Mouse (Mus musculus) limb, embryonic 11.5 days (tissue): ENCODE measurements around the gene Cfc1. TPM values are rescaled to one million over a fixed set of nuclear protein-coding genes. Genes with fewer than 3 reads are reported as not detected.

Experiments
- ATAC-seq: fragments of 200-750 bp; cut with Nextera tagmentation; 2 replicates; pipeline ENCODE4 v1.8.0; 2017; ENCODE audit warnings: low read depth; ENCODE audit not compliant: insufficient number of reproducible peaks, low FRiP score, low TSS enrichment
- DNase-seq: peaks from one replicate; pipeline ENCODE4 v3.0.0-alpha.2; 2015; ENCODE audit warnings: low spot score
- H3K27ac ChIP-seq: fragments of 300-500 bp; sonication (generic); replicated peaks from 2 replicates; pipeline ENCODE4 v1.5.1; 2014; ENCODE audit warnings: low read depth, mild to moderate bottlenecking, low read length
- H3K27me3 ChIP-seq: fragments of 300-500 bp; sonication (generic); 2 replicates; pipeline ENCODE4 v1.6.1; 2014; ENCODE audit warnings: mild to moderate bottlenecking, low read length, mixed read lengths; ENCODE audit not compliant: control insufficient read depth, insufficient read depth
- H3K36me3 ChIP-seq: fragments of 300-500 bp; sonication (generic); 2 replicates; pipeline ENCODE4 v1.6.1; 2014; ENCODE audit warnings: mild to moderate bottlenecking, low read length, moderate library complexity, mixed read lengths; ENCODE audit not compliant: control insufficient read depth, insufficient read depth
- H3K4me1 ChIP-seq: fragments of 300-500 bp; sonication (generic); 2 replicates; pipeline ENCODE4 v1.6.1; 2014; ENCODE audit warnings: low read length, mixed read lengths; ENCODE audit not compliant: control insufficient read depth, insufficient read depth
- H3K4me2 ChIP-seq: fragments of 300-500 bp; sonication (generic); 2 replicates; pipeline ENCODE4 v1.6.1; 2014; ENCODE audit warnings: low read depth, mild to moderate bottlenecking, moderate library complexity; ENCODE audit not compliant: severe bottlenecking
- H3K4me3 ChIP-seq: fragments of 300-500 bp; sonication (generic); 2 replicates; pipeline ENCODE4 v1.5.1; 2014; ENCODE audit warnings: low read depth, low read length
- H3K9ac ChIP-seq: fragments of 300-500 bp; sonication (generic); 2 replicates; pipeline ENCODE4 v1.6.1; 2014; ENCODE audit warnings: mild to moderate bottlenecking, low read length
- H3K9me3 ChIP-seq: fragments of 300-500 bp; sonication (generic); 2 replicates; pipeline ENCODE4 v1.6.1; 2016; ENCODE audit warnings: low read length; ENCODE audit not compliant: control insufficient read depth
- WGBS: fragments of 180-500 bp; shearing (Covaris S2); extraction: QIAGEN DNeasy Blood & Tissue Kit; methylation state at CpG from one replicate; pipeline ENCODE4 v1.1.7; 2014; 5-methylcytosine and 5-hydroxymethylcytosine counted together
- polyA plus RNA-seq: library from polyadenylated mRNA; unstranded; fragments of >200 nt; fragmentation: Nextera tagmentation; extraction: Ambion mirVana; gene quantifications from 2 replicates; pipeline ENCODE4 v1.2.1, GENCODE M21; 2014

The Cfc1 gene
- polyA plus RNA-seq, 1 experiment from 2014 or later, result not detected

- 31% methylated on average over 4 of the region's 4 CpGs for WGBS
- H3K4me1 ChIP-seq, result no peaks in the 10 kb centered on the region
These were observed 48.4 kb downstream of the Cfc1 start for GRCm38 (mm10) chr1:34583821-34584263.

GRCm38 (mm10) chr1:34584736-34585135 is 49.3 kb downstream of the Cfc1 start:
- Histone ChIP-seq H3K36me3 (no peaks in the 10 kb centered on the region), H3K27ac (no peak overlapping the region), H3K4me1 (no peaks in the 10 kb centered on the region), H3K4me2 (no peak overlapping the region), H3K27me3 (0 out of 2 replicates have a peak, but pooled peaks cover 5% of the 10 kb centered on the region), H3K9ac (no peak overlapping the region), H3K9me3 (no peaks in the 10 kb centered on the region), H3K4me3 (no peak overlapping the region)
- ATAC-seq (no peak), DNase-seq (no peak)
- 81% methylated on average over 4 of the region's 4 CpGs for WGBS

More at GRCm38 (mm10) chr1:34583821-34584263, 48.4 kb downstream of the Cfc1 start:
- DNase-seq, result no peak
- no peaks in the 10 kb centered on the region for H3K9me3 ChIP-seq
- H3K9ac ChIP-seq, result no peak overlapping the region
- no peaks in the 10 kb centered on the region for H3K36me3 ChIP-seq
- peaks cover 11% of the 10 kb centered on the region for H3K27me3 ChIP-seq
- no peak overlapping the region for H3K4me2 ChIP-seq
- no peak for ATAC-seq
- H3K4me3 ChIP-seq, result no peak overlapping the region
- no peak overlapping the region for H3K27ac ChIP-seq

GRCm38 (mm10) chr1:34587298-34588096 is 52.0 kb downstream of the Cfc1 start:
- H3K4me1 ChIP-seq, result no peaks in the 10 kb centered on the region
- no peak overlapping the region for H3K4me2 ChIP-seq
- DNase-seq (no peak), ATAC-seq (no peak)
- H3K9me3 ChIP-seq, result no peaks in the 10 kb centered on the region
- H3K36me3 ChIP-seq, result no peaks in the 10 kb centered on the region
- H3K4me3 ChIP-seq, result no peak overlapping the region
- 78% methylated on average over 22 of the region's 22 CpGs for WGBS
- no peak overlapping the region for H3K27ac ChIP-seq
- H3K27me3 ChIP-seq, result no peaks in the 10 kb centered on the region
- no peak overlapping the region for H3K9ac ChIP-seq

Other genes with a start within 250 kb of the Cfc1 start
- gene Ccdc115, start 96.0 kb upstream of the Cfc1 start, polyA plus RNA-seq, result 52.6 and 53.8 TPM in 2 replicates
- gene Imp4, start 95.8 kb upstream of the Cfc1 start, polyA plus RNA-seq, result 102 and 118 TPM in 2 replicates
- 7.6 and 7.9 TPM in 2 replicates for gene Ptpn18, start 75.9 kb upstream of the Cfc1 start, polyA plus RNA-seq
- not detected in 2 replicates for gene Prss39, start 37.2 kb upstream of the Cfc1 start, polyA plus RNA-seq
- not detected in 2 replicates for gene Prss40, start 25.3 kb downstream of the Cfc1 start, polyA plus RNA-seq
- 0.05 TPM in 1 of 2 replicates, not detected in the other for gene Amer3, start 44.0 kb downstream of the Cfc1 start, polyA plus RNA-seq